Mouse (Mus musculus): ENCODE data around the gene Kdm2a. TPM values are rescaled to one million over a fixed set of nuclear protein-coding genes. Genes with fewer than 3 reads are reported as not detected.
"Not testable (repeated sequence)": the region's sequence is repeated elsewhere in the genome, so short reads cannot be mapped to it uniquely, and the experiment has no call there.

Kdm2a gene
- polyA plus RNA-seq, 1 experiment from 2014 or later: 42.0 TPM

GRCm38 (mm10) chr19:4396998-4397797 is 887 bp downstream of the Kdm2a start:
- WGBS: under 1% methylated on average over 78 of the region's 90 CpGs
- Histone ChIP-seq H3K27me3 (ENCODE audit: control insufficient read depth, insufficient read depth, low read length) (no peaks in the 10 kb centered on the region), H3K9ac (ENCODE audit: low read length) (peak overlapping the region; percentile 99), H3K27ac (ENCODE audit: low read depth, low read length) (peak overlapping the region; percentile 94), H3K4me1 (ENCODE audit: control insufficient read depth, insufficient read depth, low read length) (peaks cover 9% of the 10 kb centered on the region), H3K4me2 (peak overlapping the region; percentile 82), H3K9me3 (ENCODE audit: control insufficient read depth, low read length) (no peaks in the 10 kb centered on the region), H3K36me3 (ENCODE audit: control insufficient read depth, insufficient read depth, low read length) (no peaks in the 10 kb centered on the region), H3K4me3 (ENCODE audit: low read depth, low read length) (peak overlapping the region; percentile 100)
- peak; percentile 94 for ATAC-seq (ENCODE audit: low FRiP score)
- peak; percentile 100 for DNase-seq (ENCODE audit: low spot score, missing footprints)

- WGBS: under 1% methylated on average over 70 of the region's 80 CpGs
- H3K9ac ChIP-seq (ENCODE audit: low read length): peak overlapping the region; percentile 99
- H3K27me3 ChIP-seq (ENCODE audit: control insufficient read depth, insufficient read depth, low read length): no peaks in the 10 kb centered on the region
- H3K4me2 ChIP-seq: peak overlapping the region; percentile 74
- DNase-seq (ENCODE audit: low spot score, missing footprints): peak; percentile 94
- peaks cover 9% of the 10 kb centered on the region for H3K4me1 ChIP-seq (ENCODE audit: control insufficient read depth, insufficient read depth, low read length)
- H3K27ac ChIP-seq (ENCODE audit: low read depth, low read length): peak overlapping the region; percentile 94
- no peaks in the 10 kb centered on the region for H3K36me3 ChIP-seq (ENCODE audit: control insufficient read depth, insufficient read depth, low read length)
- H3K4me3 ChIP-seq (ENCODE audit: low read depth, low read length): peak overlapping the region; percentile 100
- ATAC-seq (ENCODE audit: low FRiP score): peak; percentile 64
- H3K9me3 ChIP-seq (ENCODE audit: control insufficient read depth, low read length): no peaks in the 10 kb centered on the region
These were observed 1.7 kb downstream of the Kdm2a start for GRCm38 (mm10) chr19:4396081-4396997.

GRCm38 (mm10) chr19:4387276-4387675 is 10.8 kb downstream of the Kdm2a start:
- H3K4me3 ChIP-seq (ENCODE audit: low read depth, low read length): no peak overlapping the region
- no peaks in the 10 kb centered on the region for H3K9me3 ChIP-seq (ENCODE audit: control insufficient read depth, low read length)
- no peak overlapping the region for H3K9ac ChIP-seq (ENCODE audit: low read length)
- no peak overlapping the region for H3K4me2 ChIP-seq
- no peak for ATAC-seq (ENCODE audit: low FRiP score)
- H3K4me1 ChIP-seq (ENCODE audit: control insufficient read depth, insufficient read depth, low read length): no peaks in the 10 kb centered on the region
- 0 out of 2 replicates have a peak, but pooled peaks cover 2% of the 10 kb centered on the region for H3K36me3 ChIP-seq (ENCODE audit: control insufficient read depth, insufficient read depth, low read length)
- no peak overlapping the region for H3K27ac ChIP-seq (ENCODE audit: low read depth, low read length)
- DNase-seq (ENCODE audit: low spot score, missing footprints): peak; percentile 56
- no peaks in the 10 kb centered on the region for H3K27me3 ChIP-seq (ENCODE audit: control insufficient read depth, insufficient read depth, low read length)

- H3K27ac ChIP-seq (ENCODE audit: low read depth, low read length): no peak overlapping the region
- H3K4me1 ChIP-seq (ENCODE audit: control insufficient read depth, insufficient read depth, low read length): no peaks in the 10 kb centered on the region
- DNase-seq (ENCODE audit: low spot score, missing footprints) (peak; percentile 70), ATAC-seq (ENCODE audit: low FRiP score) (no peak)
- no peak overlapping the region for H3K9ac ChIP-seq (ENCODE audit: low read length)
- H3K36me3 ChIP-seq (ENCODE audit: control insufficient read depth, insufficient read depth, low read length): no peaks in the 10 kb centered on the region
- H3K4me3 ChIP-seq (ENCODE audit: low read depth, low read length): no peak overlapping the region
- H3K4me2 ChIP-seq: no peak overlapping the region
- 90% methylated on average over 4 of the region's 4 CpGs for WGBS
- H3K9me3 ChIP-seq (ENCODE audit: control insufficient read depth, low read length): no peaks in the 10 kb centered on the region
- H3K27me3 ChIP-seq (ENCODE audit: control insufficient read depth, insufficient read depth, low read length): no peaks in the 10 kb centered on the region
These were observed 13.1 kb downstream of the Kdm2a start for GRCm38 (mm10) chr19:4385026-4385425.

- no peaks in the 10 kb centered on the region for H3K36me3 ChIP-seq (ENCODE audit: control insufficient read depth, insufficient read depth, low read length)
- no peak overlapping the region for H3K27ac ChIP-seq (ENCODE audit: low read depth, low read length)
- DNase-seq (ENCODE audit: low spot score, missing footprints) (peak; percentile 75), ATAC-seq (ENCODE audit: low FRiP score) (no peak)
- H3K9me3 ChIP-seq (ENCODE audit: control insufficient read depth, low read length): no peaks in the 10 kb centered on the region
- H3K4me2 ChIP-seq: no peak overlapping the region
- H3K4me1 ChIP-seq (ENCODE audit: control insufficient read depth, insufficient read depth, low read length): no peaks in the 10 kb centered on the region
- 61% methylated on average over 1 of the region's 1 CpGs for WGBS
- H3K4me3 ChIP-seq (ENCODE audit: low read depth, low read length): no peak overlapping the region
- no peaks in the 10 kb centered on the region for H3K27me3 ChIP-seq (ENCODE audit: control insufficient read depth, insufficient read depth, low read length)
- H3K9ac ChIP-seq (ENCODE audit: low read length): no peak overlapping the region
These were observed 13.8 kb downstream of the Kdm2a start for GRCm38 (mm10) chr19:4384322-4384721.

- Histone ChIP-seq H3K4me2 (no peak overlapping the region), H3K27ac (ENCODE audit: low read depth, low read length) (no peak overlapping the region), H3K27me3 (ENCODE audit: control insufficient read depth, insufficient read depth, low read length) (no peaks in the 10 kb centered on the region), H3K9me3 (ENCODE audit: control insufficient read depth, low read length) (no peaks in the 10 kb centered on the region), H3K4me1 (ENCODE audit: control insufficient read depth, insufficient read depth, low read length) (no peaks in the 10 kb centered on the region), H3K36me3 (ENCODE audit: control insufficient read depth, insufficient read depth, low read length) (no peaks in the 10 kb centered on the region), H3K4me3 (ENCODE audit: low read depth, low read length) (no peak overlapping the region), H3K9ac (ENCODE audit: low read length) (no peak overlapping the region)
- DNase-seq (ENCODE audit: low spot score, missing footprints) (peak; percentile 54), ATAC-seq (ENCODE audit: low FRiP score) (no peak)
These were observed 14.8 kb downstream of the Kdm2a start for GRCm38 (mm10) chr19:4383306-4383705.

- H3K4me3 ChIP-seq (ENCODE audit: low read depth, low read length); DNase-seq (ENCODE audit: low spot score, missing footprints): not testable (repeated sequence)
- 94% methylated on average over 1 of the region's 1 CpGs for WGBS
These were observed 15.8 kb downstream of the Kdm2a start for GRCm38 (mm10) chr19:4382303-4382702.

GRCm38 (mm10) chr19:4370656-4371055 is 27.4 kb downstream of the Kdm2a start:
- WGBS: 91% methylated on average over 2 of the region's 2 CpGs
- Histone ChIP-seq H3K4me1 (ENCODE audit: control insufficient read depth, insufficient read depth, low read length) (no peaks in the 10 kb centered on the region), H3K4me2 (no peak overlapping the region), H3K27ac (ENCODE audit: low read depth, low read length) (no peak overlapping the region), H3K9ac (ENCODE audit: low read length) (no peak overlapping the region), H3K9me3 (ENCODE audit: control insufficient read depth, low read length) (no peaks in the 10 kb centered on the region), H3K27me3 (ENCODE audit: control insufficient read depth, insufficient read depth, low read length) (no peaks in the 10 kb centered on the region), H3K36me3 (ENCODE audit: control insufficient read depth, insufficient read depth, low read length) (no peaks in the 10 kb centered on the region), H3K4me3 (ENCODE audit: low read depth, low read length) (no peak overlapping the region)
- DNase-seq (ENCODE audit: low spot score, missing footprints) (no peak), ATAC-seq (ENCODE audit: low FRiP score) (no peak)

More at GRCm38 (mm10) chr19:4382303-4382702, 15.8 kb downstream of the Kdm2a start:
- not testable (repeated sequence) for H3K27ac ChIP-seq (ENCODE audit: low read depth, low read length); H3K4me1 ChIP-seq (ENCODE audit: control insufficient read depth, insufficient read depth, low read length); H3K4me2 ChIP-seq; H3K27me3 ChIP-seq (ENCODE audit: control insufficient read depth, insufficient read depth, low read length); ATAC-seq (ENCODE audit: low FRiP score); H3K9ac ChIP-seq (ENCODE audit: low read length); H3K9me3 ChIP-seq (ENCODE audit: control insufficient read depth, low read length); H3K36me3 ChIP-seq (ENCODE audit: control insufficient read depth, insufficient read depth, low read length)

- no peak for DNase-seq (ENCODE audit: low spot score, missing footprints)
- Histone ChIP-seq H3K9me3 (ENCODE audit: control insufficient read depth, low read length) (no peaks in the 10 kb centered on the region), H3K27ac (ENCODE audit: low read depth, low read length) (no peak overlapping the region), H3K9ac (ENCODE audit: low read length) (no peak overlapping the region), H3K36me3 (ENCODE audit: control insufficient read depth, insufficient read depth, low read length) (no peaks in the 10 kb centered on the region), H3K4me1 (ENCODE audit: control insufficient read depth, insufficient read depth, low read length) (no peaks in the 10 kb centered on the region), H3K4me2 (no peak overlapping the region), H3K4me3 (ENCODE audit: low read depth, low read length) (no peak overlapping the region), H3K27me3 (ENCODE audit: control insufficient read depth, insufficient read depth, low read length) (no peaks in the 10 kb centered on the region)
- 96% methylated on average over 1 of the region's 1 CpGs for WGBS
- ATAC-seq (ENCODE audit: low FRiP score): no peak
These were observed 27.8 kb downstream of the Kdm2a start for GRCm38 (mm10) chr19:4370254-4370653.
